Mouse (Mus musculus): ENCODE measurements around the gene Map2k1. TPM values are rescaled to one million over a fixed set of nuclear protein-coding genes. Genes with fewer than 3 reads are reported as not detected.
"Not testable (repeated sequence)": the region's sequence is repeated elsewhere in the genome, so short reads cannot be mapped to it uniquely, and the experiment has no call there.

Map2k1 gene
- total RNA-seq (2015) (34.0 and 38.3 TPM in 2 replicates), total RNA-seq (2017) (47.0 and 54.7 TPM in 2 replicates)

DNA sequence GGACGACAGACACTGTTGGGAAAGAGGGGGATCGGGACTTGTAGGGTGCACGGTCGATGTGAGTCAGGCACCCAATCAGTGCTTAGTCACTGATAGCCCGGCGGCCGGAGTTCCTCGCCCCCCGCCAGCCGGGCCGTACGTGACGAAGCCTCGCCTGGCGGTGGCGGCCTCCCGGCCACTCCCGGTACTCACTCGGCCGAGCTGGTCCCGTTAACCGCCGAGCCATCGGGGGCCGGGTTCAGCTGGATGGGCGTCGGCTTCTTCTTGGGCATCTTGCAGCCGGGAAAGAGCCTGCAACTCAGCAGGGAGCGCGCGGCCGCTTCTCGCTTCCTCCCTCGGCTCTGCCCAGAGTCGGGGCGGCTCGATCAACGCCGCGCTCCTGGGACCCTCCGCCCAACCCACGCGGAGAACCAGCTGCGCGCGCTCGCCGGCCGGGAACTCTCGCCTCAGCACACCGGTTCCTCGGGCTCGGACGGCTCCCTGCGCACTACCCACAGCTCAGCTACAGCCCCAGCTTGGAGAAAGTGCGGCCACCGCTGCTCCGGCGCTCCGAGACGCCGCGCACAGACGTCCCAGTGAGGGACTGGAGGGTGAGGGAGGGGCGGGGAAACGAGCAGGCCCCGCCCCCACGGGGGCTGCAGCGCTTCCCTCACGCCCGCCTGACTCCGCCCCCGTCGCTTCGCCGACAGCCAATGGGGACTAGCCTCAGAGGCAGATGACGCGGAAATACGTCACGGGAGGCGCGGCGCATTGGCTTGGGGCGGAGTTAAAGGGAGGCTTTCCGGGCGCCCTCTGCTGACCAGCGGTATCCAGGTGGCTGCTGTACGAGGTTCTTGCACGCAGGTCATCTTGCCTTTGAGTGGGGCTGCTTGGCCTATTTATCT is at the start of gene Map2k1:
Gene Map2k1, minus strand, starts transcription at position 611 of the 884 bp plus-strand sequence.
- peak; percentile 98 for ATAC-seq (replicated peaks; ENCODE audit: poor library complexity)

- ATAC-seq (replicated peaks; ENCODE audit: poor library complexity) = not testable (repeated sequence)
Observed at GRCm38 (mm10) chr9:64303086-64303485, 49.7 kb upstream of the Map2k1 start.

GRCm38 (mm10) chr9:64282404-64282987 is 29.1 kb upstream of the Map2k1 start:
- ATAC-seq (replicated peaks; ENCODE audit: poor library complexity) = peak; percentile 32

DNA sequence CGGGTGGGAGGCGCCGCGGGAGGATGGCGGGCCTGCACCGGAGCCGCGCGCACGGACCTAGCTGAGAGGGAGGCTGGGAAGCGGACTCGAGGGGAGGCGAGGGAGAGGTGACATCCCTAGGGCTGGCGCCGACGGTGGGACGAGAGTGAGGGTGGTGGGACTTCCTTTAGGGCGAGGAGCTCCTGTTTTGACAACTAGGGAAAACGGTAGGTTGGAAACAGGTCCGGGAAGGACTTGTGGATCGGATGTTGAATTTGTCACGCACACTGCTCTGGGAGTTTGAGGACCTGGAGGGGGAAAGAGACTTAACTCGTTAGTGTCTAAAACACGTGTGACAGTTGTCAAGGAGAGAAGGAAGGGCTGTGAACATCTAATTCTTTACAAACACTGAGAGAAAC is 28.3 kb upstream of the Map2k1 start:
- ATAC-seq (replicated peaks; ENCODE audit: poor library complexity) = no peak; the same call in 1 of the 2 replicates

DNA sequence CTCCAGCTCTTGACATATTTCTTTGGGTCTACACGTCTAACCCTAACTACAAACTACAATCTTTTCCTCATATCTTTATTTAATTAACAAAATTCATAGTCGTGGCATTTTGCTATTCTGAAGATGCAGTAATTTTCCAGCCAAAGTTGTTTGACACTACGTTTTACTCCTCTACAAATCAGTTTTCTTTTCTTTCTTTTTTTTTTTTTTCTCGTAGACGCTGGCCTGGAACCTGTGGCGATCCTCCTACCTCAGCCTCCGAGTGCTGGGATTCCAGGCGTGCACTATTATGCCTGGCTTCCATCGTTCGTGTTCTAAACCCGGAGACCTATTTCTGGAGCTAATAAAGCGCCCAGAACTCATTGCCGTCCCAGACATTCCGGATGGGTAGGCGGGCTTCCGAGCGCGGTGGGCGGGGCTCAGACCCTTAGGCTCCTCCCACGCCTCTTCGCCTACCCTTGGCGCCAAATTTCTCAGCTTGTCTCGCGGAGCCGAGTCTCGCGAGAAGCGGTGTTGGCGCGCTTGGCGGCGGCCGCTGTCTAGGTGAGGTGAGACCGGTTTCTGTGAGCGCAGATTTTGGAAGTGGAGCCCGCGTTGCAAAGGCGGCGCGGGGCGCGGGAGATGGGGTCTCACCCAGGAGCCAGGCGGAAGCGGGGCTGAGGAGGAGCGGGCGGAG is 27.8 kb upstream of the Map2k1 start, which contains the start of gene Tipin:
Gene Tipin, plus strand, starts transcription at position 477 of the 676 bp plus-strand sequence.
- ATAC-seq (replicated peaks; ENCODE audit: poor library complexity) = peak; percentile 95

GRCm38 (mm10) chr9:64278665-64279310 is 25.4 kb upstream of the Map2k1 start:
- ATAC-seq (replicated peaks; ENCODE audit: poor library complexity) = no peak

- ATAC-seq (replicated peaks; ENCODE audit: poor library complexity) = peak; percentile 47
Observed at GRCm38 (mm10) chr9:64277706-64278105, 24.3 kb upstream of the Map2k1 start.

GRCm38 (mm10) chr9:64274919-64275318 is 21.5 kb upstream of the Map2k1 start:
- 0 out of 2 replicates have a peak, but pooled peaks have one; percentile 40 for ATAC-seq (replicated peaks; ENCODE audit: poor library complexity)

DNA sequence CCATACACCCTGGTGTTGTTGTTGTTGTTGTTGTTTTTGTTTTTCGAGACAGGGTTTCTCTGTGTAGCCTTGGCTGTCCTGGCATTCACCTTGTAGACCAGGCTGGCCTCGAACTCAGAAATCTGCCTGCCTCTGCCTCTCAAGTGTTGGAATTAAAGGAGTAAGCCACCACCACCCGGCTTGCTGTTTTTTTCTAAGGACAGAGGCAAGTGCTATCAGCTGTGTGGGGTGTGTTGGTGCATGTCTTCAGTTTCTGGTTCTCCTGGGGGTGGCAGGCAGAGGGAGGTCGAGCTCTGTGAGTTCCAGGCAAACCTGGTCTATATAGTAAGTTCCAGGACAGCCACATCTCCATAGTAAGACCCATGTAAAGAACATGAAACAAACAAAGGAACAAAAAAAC is 20.9 kb upstream of the Map2k1 start:
- no peak for ATAC-seq (replicated peaks; ENCODE audit: poor library complexity)

DNA sequence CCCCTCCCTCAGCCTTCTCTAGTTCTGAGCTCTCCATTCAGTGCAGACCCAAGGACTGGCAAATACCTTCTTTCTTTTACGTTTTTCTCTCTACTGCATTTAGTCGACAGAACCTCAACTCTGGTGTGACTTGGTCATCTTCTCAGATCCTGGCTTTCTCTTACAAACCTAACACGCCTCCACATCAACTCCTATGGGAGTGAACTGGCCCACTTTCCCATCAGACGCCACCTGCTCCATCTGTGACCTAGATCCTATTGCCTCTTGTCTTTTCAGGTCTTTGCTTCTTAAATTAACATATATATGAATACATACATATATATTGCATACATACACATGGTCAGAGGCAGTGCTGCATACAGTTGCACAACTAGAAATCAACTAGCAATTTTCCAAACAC is 20.3 kb upstream of the Map2k1 start:
- ATAC-seq (replicated peaks; ENCODE audit: poor library complexity) = no peak

DNA sequence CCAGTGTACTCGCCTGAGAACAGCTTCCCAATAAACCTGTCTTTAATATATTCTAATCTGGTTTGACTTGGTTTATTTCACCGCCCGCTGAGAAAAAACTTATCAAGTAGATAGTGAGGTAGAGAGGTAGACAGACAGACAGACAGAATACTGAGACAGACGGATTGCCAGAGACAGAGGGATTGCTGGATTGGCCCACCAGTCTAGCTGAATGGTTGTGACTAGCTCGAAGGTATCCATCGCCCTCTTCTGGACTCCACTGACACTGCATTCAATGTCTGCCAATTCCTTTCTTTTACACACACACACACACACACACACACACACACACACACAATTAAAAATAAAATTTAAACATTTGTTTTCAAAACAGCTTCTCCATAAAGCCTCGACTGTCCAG is 19.2 kb upstream of the Map2k1 start:
- ATAC-seq (replicated peaks; ENCODE audit: poor library complexity) = peak; percentile 88

DNA sequence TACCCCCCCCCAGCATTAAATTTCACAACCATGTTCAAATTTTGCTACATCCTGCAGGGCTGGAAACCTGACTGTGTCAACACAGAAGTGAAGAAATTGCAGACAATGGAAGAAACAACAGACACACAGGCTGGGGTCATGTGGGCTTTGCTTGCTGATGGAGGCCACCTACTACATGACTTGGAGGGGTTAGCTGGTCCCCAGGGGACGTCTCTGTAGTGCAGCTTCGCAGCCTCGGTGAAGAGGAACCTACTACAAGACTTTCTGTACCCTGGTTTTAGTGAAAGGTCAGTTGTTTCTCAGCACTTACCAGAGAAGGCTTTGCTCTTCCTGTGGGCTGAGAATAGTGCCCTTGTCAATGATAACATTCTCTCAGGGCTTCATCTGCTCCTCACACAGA is 17.8 kb upstream of the Map2k1 start:
- no peak for ATAC-seq (replicated peaks; ENCODE audit: poor library complexity)

GRCm38 (mm10) chr9:64268836-64269235 is 15.4 kb upstream of the Map2k1 start:
- ATAC-seq (replicated peaks; ENCODE audit: poor library complexity) = not testable (repeated sequence)

- no peak for ATAC-seq (replicated peaks; ENCODE audit: poor library complexity)
Observed at GRCm38 (mm10) chr9:64268196-64268595, 14.8 kb upstream of the Map2k1 start.

GRCm38 (mm10) chr9:64267231-64267630 is 13.8 kb upstream of the Map2k1 start:
- ATAC-seq (replicated peaks; ENCODE audit: poor library complexity) = no peak

DNA sequence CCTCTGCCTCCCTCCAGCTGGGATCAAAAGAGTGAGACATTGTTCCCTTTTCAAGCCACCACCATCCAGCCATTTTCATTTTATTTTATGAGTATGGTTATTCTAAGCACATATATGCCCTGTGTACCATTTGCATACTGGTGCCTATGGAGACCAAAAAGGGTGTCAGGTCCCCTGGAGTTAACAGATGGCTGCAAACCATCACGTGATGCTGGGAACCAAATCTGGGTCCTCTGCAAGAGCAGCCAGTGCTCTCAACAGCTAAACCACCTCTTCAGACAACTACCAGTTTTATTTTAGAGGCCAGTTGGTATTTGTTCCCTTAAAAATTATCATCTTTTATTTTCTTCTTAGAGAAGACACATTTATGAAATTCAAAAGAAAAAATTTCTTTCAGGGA is 11.4 kb upstream of the Map2k1 start:
- ATAC-seq (replicated peaks; ENCODE audit: poor library complexity) = no peak

DNA sequence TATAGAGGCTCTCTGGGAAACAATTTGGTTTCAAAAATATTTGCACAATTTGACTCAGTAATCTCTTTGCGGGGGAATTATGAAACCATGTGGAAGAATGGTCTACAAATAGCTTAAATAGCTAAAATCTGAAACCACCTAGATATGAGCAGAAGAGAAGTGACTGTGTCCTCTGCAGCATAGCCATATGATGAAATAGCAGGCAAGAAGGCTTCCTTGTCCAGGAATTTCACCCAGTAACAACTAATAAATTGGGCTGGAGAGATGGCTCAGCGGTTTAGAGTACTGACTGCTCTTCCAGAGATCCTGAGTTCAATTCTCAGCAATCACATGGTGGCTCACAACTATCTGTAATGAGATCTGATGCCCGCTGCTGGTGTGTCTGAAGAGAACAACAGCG is 7.6 kb upstream of the Map2k1 start:
- ATAC-seq (replicated peaks; ENCODE audit: poor library complexity) = no peak

DNA sequence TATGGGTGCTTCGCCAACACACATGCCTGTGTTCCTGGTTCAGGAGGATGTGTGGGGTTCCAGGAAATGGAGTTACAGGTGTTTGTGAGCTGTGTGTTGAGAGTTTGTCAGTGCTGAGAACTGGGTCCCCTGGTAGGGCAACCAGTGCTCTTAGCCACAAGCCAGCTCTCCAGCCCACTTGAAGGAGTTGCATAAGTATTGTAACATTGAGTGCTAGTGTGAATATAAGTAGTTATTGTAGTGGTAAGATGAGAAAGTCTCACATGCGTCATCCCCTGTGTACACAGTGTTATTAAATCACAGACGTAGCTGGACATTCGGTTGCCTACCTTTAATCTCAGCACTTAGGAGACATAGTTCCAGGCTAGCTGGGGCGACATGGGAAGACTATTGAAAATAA is 6.5 kb upstream of the Map2k1 start:
- ATAC-seq (replicated peaks; ENCODE audit: poor library complexity) = no peak

GRCm38 (mm10) chr9:64256204-64256603 is 2.8 kb upstream of the Map2k1 start:
- no peak for ATAC-seq (replicated peaks; ENCODE audit: poor library complexity)

- ATAC-seq (replicated peaks; ENCODE audit: poor library complexity) = no peak
Observed at GRCm38 (mm10) chr9:64255422-64255821, 2.0 kb upstream of the Map2k1 start.

DNA sequence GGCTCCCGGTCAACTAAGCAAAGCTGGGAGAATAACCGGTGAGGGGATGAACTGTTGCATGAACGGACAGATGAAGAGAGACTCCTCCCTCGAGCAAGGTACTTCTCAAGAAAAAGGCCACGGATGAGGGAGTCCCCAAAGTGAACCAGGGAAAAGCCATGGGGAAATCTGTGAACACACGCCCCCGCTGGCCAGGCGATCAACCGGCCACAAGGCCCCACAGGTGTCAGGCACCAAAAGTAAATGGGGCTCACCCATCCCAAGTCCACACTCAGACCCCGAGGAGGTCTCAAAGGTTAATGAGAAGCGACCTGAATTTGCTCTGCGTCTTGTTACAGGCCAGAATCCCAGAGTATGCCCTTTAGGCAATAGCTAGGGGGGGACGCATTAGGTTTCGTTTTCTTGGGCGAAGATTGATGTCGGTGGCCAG is 825 bp downstream of the Map2k1 start:
- ATAC-seq (replicated peaks; ENCODE audit: poor library complexity) = no peak

All from megakaryocyte progenitor cell, adult 5-6 weeks (primary cell).